Mouse (Mus musculus) T-helper 2 cell (primary cell): ENCODE data around the gene Ptprd.

ENCODE experiments used
- in situ Hi-C: fragments of 300-600 bp; cut with MboI, MseI; formaldehyde crosslinking; loops from one replicate; pipeline ENCODE4 v1.15.1; 2025; ENCODE audit warnings: high pct_unique_total_duplicates

The Ptprd gene

DNA sequence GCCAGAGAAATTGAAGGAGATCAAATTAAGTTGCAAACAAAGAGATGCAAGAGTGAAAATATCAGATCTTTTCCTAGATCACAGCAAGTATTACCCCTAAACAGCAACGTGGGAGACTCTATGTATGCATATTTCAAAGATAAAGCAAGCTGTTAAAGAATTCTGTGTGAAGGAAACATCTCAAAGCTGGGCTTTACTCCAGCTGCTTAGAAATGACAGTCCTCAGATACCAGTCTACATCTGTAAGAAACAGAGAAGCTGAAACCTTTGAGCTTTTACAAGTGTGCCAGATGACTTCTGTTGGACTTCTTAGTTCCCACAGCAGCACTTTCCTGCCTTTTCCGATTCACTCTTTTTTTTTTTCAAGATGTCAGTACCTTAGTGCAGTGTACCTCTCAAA is 2249.9 kb downstream of the Ptprd start:
- in situ Hi-C loops: no loop called here

DNA sequence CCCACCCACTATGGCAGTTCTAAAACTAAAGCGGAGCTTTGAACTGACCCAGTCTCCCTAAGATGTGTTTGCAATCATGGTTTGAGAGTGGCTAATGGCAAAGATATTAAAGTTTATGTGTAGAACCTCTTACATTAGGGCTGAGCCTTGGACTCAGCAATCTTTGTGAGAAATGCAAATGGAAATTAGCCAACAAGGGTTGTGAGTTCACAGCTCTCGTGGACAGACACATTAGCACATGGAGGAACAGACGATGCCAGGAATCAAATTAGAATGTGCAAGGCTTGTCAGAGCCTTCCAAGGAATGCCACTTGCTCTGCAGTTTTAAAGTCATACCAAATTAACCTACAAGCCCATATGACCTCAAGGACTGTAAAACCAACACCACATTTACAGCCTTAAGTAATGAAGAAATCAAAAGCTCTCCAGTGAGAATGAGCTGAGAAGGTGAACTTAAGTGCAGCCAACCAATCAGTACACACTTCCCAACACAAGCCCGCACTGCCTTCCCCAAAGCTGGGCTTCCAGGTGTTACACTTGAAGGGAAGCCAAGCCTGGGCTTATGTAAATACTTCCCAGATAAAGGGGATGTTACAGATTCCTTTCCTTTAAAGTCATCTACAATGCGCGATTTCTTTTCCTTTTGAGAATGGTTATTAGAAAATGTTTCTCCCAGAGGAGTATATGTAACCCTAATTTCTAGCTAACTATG is 2258.3 kb downstream of the Ptprd start:
- in situ Hi-C loops: no loop called here

DNA sequence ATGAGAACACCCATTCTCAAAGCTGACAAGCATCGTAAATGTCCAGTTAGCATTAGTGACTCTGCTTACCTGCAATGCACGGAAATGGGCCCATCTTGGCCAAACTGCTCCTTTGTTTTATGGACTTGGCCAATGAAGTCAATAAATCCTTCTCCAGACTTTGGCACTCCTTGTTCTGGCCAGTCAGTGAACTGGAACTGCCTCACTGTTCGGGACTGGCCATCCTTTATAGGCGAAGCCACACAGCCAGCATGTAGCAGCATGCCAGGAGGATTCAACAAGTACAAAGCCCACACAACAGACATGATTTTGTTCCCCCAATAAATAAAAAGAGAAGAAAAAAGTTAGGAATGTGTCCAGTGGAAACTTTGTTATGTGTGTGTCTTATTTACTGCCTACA is 2261.2 kb downstream of the Ptprd start:
- in situ Hi-C loops: no loop called here

DNA sequence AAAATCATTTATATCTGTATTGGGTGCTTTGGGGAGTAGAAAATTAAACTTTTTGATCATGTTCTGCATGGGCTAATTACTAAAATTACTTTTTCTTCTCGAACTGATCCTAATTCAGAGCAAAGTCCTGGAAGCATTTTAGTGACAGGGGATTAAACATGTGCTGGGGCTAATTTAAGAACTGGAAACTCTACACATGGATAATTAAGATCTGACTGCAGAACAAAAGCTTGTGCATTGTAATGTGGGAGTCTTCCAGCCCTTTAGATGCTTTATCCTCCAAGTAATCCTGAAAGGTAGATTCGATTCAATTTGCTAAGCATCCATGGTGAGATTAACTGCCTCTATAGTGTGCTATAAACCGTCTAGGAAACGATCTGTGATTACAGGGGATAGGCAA is 2316.9 kb downstream of the Ptprd start:
- in situ Hi-C loops: no loop called here
